Mouse (Mus musculus) megakaryocyte, adult 5-6 weeks (primary cell): ENCODE results near the gene C130050O18Rik. TPM values are rescaled to one million over a fixed set of nuclear protein-coding genes. Genes with fewer than 3 reads are reported as not detected.
"Not testable (repeated sequence)": the region's sequence is repeated elsewhere in the genome, so short reads cannot be mapped to it uniquely, and the experiment has no call there.

ENCODE experiments used
- ATAC-seq: 2 replicates; pipeline ENCODE4 v1.8.0; 2016; ENCODE audit warnings: mild to moderate bottlenecking, inconsistent platforms; ENCODE audit not compliant: poor library complexity, severe bottlenecking
- total RNA-seq, 2 experiments: library from RNA; stranded (forward) in 1 of 2; stranded (reverse) in 1 of 2; fragments of 153-499, 151-499 nt in 1 of 2; fragments of 221-1000, 200-1000 nt in 1 of 2; gene quantifications; 2 replicates each; pipeline versions ENCODE4 v1.2.3 to v1.2.4; 2015 to 2017

C130050O18Rik gene
- total RNA-seq, 2 experiments from 2014 or later: 18.3 to 19.7 TPM

DNA sequence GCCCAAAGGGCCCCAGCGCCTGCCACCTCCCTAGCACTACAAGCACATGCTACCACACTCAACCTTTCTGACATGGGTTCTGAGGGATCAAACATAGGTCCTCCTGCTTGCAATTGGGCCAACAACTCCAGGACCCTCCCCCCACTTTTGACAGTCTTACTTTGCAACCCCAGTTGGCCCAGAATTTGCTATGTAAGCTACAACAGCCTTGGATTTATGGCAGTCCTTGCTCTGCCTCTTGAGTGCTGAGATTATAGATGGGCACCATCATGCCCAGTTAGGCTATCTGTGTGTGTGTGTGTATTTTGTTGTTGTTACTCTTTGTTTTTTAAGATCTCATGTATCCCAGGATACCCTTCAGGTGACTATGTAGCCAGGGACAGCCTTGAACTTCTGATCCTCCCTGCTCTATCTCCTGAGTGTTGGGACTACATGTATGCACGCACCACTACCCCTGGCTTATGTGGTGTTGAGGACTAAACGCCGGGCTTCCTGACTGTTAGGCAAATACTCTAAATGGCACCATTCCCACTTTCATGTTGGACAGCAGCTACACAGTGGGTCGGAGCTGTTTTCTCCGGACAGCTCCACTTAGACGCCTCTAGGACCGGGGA lies 25.2 kb upstream of the C130050O18Rik start:
- peak; percentile 1; the same call in 1 of the 2 replicates for ATAC-seq

DNA sequence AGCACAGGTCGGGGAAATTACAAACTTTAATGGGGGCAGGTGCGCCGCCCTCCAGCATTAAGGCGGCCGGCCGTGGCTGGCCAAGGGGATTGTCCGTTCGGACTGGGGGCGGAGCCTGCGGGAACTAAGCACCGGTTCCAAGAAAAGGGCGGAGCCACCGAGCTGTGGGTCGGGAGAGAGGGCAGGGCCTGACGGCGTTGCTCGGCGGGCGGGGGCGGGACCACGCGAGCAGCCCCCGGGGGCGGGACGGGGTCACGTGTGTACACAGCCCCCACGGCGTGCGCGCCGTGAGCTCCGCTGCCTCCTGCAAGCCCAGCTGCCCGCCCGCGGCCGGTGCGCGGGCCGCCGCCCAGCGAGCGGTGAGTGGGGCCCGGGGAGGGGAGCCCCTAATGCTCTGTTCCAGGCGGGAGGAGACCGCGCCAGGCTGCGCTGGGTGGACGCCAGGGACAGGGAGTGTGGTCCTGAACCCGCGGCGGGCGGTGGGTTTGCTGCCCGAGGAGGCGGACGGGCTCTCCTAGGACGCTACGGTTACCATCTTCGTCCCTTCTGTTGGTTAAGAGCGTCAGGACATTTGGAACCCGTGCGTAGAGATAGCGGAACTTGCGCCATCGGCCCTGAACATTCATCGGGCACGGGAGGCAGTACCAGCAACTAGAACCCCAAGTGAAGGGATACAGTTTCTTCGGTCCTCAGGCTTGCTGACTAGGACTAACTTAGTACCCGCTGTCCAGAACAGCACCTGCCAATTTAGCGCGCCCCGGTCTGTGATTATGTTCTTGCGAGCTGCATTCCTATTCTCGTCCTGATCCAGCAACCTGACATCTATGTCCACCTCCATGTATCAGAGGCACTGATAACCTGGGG lies 24.5 kb upstream of the C130050O18Rik start:
- ATAC-seq: peak; percentile 72

DNA sequence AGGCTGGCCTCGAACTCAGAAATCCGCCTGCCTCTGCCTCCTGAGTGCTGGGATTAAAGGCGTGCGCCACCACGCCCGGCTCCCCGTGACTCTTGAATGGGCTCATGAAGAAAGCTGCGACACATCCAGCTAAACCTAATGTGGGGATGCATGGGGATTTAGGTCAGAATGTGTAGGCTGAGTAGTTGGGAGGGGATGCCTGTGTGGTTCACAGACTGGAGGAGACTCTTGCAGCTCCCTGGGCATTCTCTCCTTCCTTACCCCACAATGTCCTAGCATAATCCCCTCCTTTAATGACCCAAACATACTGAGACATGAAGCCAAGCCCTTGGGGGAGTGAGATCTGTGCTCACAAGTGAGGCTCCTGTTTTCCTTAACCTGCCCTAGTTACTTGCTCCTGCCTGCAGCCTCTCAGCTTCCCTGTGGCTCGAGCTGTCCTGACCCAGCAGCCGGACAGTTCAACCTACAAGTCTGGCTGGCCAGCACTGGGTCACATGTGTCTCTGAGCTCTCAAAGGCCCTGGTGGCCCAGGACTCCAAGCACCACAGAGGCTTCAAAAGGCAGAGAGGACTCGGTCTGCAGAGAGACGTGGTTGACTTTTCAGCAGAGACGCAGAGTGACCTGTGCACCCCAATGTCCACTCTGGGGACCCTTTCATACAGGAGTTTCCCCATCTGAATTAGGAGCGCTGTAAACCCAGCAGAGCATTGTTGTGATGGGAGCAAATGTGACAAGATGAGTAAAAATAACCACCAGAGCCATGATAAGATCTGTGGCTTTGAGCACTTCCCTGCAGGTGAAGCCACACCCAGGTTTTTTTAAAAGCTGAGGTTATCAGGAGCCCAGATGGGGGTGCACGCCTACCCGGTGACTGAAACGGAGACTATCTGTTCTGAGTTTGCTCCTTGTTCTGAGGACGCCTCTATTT lies 23.2 kb upstream of the C130050O18Rik start:
- peak; percentile 37 for ATAC-seq

DNA sequence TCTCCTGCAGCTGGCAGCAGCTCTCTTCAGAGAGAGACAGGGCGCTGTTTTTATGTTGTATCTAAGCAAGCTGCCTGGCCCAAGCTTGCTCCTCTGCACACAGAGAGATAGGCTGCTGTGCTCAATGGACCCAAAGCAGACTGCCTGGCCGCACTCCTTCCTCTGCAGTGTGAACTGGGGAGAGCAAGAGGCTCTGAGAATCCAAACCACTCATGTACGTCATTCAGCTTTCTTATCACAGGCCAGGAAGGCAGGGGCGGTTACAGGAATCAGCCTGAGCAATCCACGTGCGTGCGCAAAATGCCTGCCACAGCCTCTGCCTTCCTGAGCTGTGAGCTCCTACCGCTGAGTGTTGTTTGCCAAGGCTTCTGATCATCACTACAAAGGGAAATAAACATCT lies 22.3 kb upstream of the C130050O18Rik start:
- peak; percentile 30 for ATAC-seq

DNA sequence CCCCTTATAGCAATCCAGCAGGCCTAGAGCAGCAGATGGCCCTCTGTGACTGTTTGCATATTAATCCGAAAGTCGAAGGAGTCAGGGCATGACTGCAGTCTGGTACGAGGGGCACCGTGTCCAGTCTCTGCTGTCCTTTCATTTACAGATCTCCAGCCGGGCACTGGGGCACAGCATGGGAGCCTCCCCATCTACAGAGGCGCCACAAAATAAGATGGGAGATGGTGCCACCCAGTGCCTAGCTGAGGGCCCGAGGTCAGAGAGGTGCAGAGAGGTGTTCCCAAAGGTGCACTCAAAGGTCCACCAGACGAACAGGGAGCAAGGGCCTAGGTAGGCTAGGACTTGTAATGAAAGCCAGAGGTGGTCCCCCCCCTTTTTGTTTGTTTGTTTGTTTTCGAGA lies 21.8 kb upstream of the C130050O18Rik start:
- ATAC-seq: no peak

DNA sequence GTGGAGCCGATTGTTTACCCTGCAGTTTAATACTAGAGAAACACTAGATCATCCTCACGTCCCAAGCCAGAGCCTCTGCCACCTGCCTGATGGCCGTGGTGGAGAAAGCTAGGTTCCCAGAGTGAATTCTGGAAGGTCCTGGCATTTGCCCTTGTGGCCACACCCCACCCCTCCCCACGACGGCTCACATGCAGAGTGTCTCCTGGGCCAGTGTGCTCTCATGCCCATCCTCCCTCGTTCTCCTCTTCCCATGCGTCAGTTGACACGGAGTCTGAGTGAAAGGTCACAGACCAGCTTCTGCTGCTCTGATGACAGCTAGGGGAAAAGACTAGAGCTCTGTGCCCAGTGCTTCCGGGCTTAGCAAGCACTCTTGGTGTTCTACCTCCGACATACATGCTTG lies 20.5 kb upstream of the C130050O18Rik start:
- ATAC-seq: no peak

DNA sequence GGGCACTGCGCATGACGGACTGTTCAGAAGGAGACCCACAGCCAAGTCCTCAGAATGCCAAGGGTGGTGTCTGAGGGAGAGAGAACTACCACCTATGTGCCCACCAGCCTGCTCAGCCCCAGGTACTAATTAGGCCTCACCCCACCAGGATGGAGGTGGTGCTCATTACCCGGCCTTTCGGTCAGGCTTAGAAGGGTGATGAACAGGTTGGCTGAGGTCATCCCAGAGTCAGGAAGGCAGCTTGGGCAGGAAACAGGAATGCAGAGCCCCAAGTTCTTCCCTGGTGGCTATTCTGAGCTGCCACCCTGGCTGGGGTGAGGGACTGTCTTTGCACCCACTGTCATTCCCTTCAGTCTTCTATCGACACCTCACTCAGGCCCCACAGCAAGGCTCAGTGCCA lies 19.0 kb upstream of the C130050O18Rik start:
- no peak for ATAC-seq

DNA sequence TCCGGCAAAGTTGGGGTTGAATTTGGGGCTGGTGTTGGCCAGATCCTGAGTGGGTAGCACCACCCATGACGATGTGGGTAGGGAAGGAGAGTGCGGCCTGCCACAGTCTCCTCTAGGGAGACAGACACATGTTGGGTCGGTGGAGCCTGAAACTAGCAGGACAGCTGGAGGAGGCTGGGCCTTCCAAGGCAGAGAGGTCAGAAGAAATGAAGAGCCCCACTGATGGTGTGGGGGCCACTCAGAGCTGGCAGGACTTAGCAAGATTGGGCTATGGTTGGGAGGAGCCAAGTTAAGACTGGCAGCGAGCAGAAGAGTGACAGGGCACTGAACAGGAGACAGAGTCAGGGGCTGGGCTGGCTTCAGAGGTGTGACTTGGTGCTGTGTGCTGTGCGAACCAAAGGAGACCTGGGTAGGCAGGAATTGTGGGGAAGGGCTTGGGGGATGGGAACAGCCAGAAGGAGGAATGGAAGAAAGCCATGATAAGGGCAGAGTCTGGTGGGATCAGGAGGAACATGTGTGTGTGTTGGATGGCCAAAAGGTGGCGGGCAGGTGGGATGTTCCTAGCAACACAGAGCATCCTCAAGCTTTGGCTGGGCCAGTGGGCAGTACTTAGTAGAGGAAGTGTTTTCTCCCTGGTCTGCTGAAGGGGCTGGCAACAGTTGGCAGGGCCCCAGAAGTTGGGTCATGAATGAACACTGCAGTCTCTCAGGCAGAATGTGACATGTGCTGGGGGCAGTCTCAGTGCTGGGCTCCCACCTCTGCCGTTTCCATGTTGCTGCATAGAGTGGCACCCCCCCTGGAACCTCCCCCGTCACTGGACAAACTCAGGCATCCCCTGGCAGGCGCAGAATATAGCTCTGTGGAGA lies 17.5 kb upstream of the C130050O18Rik start:
- ATAC-seq: no peak

DNA sequence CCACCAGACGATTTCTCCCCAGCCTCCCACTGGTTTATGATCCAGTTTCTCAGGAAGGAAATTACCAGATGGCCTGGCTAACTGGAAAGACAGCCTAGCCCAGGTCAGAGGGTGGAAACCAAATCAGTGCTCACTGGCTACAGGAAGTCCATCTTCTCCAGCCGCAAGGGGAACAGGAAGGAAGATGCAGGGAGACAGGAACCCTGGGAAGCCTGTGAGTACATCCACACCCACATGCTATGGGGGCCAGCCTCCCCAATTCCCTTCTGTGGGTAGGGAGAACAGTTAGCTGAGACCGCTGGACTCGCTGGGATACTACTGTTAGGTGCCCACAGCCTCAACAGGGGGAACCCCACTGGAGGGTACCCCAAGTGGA lies 16.9 kb upstream of the C130050O18Rik start:
- ATAC-seq: no peak

DNA sequence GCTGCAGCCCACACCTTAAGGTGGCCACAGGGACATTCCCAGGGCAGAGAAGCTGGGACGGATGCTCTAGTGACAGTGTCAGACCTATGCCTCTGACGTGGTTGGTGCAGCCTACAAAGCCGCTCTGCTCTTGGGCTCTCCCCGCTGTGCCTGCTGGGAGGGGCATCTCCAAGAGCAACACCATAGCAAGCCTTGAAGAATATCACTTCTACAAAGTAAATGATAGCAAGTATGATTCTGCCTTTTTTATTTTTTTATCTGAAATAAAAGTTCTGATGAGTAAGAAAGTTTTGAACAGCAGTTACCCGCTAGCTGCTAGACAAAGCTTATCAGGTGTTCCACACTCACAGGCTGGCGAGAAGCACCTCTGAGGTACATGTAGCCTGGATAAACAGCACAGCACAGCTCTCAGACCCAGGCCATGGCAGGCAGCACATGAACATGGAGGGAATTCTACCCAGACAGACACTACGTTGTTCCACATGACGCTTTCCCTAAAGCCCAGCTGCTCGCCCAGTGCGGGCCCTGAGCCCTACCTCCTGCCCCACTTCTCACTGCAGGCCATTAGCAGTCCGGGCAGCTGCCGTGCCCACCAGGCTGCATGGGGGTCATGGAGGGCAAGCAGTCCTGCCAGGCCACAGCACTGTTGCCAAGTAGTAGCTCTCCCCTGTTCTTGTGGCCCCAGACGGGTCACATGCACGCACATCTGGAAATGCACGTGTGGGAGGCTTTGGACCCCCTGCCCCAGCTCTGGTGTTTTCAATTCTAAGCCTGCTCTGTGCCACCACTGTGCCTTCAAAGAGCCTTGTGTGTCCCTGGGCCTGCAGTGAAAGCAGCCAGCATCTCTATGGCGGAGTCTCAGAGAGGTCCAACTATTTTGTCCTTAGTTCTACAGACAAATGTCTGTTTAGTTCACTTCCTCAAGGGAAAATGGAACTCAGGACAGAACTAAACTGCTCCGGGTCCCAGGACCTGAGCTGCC lies 16.1 kb upstream of the C130050O18Rik start:
- ATAC-seq: peak; percentile 14; the same call in 1 of the 2 replicates

DNA sequence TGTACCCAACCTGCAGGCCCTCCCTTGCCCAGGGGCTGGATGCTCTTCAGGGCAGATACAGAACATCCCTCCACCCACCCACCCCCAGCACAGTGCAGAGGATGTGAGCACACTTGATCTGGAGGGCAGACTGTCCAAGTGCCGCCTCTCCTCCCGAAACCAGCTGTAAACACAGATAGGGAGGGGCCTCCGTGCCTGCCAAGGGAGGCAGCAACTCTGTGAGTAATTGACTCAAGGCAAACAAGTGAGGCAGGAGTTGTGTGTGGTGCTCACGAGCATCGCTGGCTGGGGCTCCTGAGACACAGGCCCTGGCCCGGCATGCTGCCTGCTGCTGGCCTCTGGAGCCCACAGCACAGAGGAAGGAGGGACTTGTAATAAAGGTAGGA lies 15.4 kb upstream of the C130050O18Rik start:
- ATAC-seq: peak; percentile 20; the same call in 1 of the 2 replicates

DNA sequence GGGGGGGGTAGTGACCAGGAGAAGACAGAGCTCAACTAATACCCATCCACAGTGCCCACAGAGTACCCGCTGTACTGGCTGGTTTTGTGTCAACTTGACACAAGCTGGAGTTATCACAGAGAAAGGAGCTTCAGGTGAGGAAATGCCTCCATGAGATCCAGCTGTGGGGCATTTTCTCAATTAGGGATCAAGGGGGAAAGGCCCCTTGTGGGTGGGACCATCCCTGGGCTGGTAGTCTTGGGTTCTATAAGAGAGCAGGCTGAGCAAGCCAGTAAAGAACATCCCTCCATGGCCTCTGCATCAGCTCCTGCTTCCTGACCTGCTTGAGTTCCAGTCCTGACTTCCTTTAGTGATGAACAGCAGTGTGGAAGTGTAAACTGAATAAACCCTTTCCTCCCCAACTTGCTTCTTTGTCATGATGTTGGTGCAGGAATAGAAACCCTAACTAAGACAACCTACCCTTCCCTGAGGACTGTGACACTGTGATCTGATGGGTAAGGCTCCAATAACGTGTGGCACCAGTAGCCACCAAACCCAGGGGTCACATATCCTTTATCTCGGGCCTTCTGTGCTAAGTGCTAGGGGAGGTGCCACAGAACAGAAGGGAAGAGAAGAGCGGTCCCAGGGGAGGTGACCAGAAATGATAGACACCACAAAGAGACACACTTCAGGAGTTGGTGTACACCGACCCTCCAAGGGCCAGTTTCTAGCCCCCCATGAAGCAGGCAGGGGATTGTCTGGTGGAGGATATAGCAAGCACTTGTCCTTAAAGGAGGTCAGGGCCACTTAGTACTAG lies 14.6 kb upstream of the C130050O18Rik start:
- not testable (repeated sequence) for ATAC-seq

DNA sequence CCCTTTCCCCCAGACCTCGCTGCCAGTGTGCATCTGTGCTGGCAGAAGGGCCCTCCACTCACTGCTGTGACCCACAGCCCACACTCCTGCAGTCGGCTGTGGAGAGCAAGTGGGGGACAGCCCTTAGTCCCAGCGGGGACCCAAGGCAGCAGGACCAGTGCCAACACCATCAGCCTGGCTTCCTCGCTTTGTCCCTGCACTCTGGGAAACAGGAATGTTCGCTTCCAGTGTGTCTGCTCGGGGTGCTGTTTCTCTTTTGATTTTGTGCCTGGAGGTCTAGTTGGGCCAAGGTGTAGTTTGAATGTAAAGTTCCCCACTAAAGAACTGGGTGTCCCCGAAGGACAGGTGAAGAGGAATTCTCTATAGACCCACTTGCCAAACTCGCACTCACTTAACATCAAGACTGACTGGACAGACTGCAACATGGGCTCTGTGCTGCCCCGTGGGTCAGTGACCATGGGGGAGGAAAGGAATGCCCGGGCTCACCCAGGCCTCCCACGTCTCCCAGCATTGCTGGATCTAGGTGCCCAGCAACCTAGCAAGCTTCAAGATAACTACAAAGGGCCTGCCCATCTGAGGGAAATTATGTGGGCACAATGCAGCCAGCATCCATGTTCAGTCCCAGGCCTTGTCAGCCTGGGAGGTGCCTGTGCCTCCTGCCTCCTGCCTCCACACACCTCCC lies 13.6 kb upstream of the C130050O18Rik start:
- no peak for ATAC-seq

DNA sequence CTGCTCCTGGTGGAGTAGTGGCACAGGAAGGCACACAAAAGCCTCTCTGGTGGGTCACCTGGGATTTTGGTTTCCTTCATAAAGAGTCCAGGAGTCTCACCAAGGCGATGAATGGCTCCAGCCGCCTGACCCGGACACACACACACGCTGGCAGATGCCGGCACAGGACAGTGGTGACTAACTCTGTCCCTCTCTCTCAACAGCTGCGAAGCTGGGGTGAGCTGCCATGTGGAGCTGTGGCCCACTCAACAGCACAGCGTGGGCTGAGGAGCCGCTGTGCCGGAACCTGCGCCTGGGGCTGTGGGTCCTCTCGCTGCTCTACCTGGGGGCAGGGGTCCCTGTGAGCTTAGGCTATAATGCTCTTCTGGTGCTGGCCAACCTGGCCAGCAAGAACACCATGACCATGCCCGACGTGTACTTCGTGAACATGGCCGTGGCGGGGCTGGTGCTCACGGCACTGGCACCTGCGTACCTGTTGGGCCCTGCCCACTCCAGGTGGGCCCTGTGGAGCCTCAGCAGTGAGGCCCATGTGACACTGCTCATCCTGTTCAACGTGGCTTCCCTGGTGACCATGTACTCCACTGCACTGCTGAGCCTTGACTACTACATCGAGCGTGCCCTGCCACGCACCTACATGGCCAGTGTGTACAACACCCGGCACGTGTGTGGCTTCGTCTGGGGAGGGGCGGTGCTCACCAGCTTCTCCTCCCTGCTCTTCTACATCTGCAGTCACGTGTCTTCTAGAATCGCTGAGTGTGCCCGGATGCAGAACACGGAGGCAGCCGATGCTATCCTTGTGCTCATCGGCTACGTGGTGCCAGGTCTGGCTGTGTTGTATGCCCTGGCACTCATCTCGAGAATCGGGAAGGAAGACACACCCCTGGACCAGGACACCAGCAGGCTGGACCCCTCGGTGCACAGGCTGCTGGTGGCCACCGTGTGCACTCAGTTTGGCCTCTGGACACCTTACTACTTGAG lies 12.6 kb upstream of the C130050O18Rik start:
- ATAC-seq: no peak

DNA sequence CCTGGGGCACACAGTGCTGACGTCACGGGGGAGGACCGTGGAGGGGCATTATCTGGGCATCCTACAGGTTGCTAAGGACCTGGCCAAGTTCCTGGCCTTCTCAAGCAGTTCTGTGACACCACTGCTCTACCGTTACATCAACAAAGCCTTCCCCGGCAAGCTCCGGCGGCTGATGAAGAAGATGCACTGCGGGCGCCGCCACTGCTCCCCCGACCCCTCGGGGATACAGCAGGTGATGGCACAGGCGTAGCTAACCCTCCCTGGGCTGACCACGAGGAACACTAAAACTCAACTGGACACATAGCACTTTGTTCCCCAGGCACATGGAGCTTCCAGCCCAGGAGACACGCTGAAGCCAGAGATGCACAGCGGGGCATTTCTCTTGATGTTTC lies 11.9 kb upstream of the C130050O18Rik start:
- no peak for ATAC-seq

DNA sequence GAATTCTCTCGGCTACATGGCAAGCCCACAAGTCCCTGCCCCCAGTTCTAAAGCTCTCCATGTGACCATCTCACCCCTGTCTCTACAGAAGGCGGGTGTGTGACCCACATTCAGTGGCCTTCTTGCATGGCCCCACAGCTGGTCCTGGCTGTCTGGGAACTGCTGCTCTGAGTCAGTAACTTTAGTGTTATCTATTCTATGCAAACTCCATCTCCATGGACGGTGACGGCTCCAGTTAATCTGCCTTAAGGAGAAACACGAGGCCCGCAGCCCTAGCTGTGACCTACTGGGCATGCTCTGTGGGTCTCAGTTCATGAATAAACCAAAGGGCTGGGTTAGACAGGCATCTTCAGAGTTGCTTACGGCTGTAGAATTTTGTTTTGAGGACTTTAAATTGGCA lies 10.7 kb upstream of the C130050O18Rik start:
- no peak for ATAC-seq

DNA sequence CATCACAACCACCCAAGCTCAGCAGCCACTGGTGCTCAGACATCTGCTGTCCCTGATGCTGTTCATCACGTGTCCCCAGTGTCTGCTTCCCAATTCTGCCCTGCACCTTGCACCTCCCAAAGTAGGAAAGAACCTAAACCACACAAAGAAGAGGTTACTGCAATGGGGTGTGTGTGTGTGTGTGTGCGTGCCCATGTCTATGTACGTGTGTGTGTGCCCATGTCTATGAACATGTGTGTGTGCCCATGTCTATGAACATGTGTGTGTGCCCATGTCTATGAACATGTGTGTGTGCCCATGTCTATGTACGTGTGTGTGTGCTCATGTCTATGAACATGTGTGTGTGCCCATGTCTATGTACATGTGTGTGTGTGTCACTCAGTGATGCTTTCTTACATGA lies 9.6 kb upstream of the C130050O18Rik start:
- ATAC-seq: no peak
